Mouse (Mus musculus): ENCODE measurements around the gene Snrnp25.
"Not testable (repeated sequence)": the region's sequence is repeated elsewhere in the genome, so short reads cannot be mapped to it uniquely, and the experiment has no call there.

Snrnp25 gene

DNA sequence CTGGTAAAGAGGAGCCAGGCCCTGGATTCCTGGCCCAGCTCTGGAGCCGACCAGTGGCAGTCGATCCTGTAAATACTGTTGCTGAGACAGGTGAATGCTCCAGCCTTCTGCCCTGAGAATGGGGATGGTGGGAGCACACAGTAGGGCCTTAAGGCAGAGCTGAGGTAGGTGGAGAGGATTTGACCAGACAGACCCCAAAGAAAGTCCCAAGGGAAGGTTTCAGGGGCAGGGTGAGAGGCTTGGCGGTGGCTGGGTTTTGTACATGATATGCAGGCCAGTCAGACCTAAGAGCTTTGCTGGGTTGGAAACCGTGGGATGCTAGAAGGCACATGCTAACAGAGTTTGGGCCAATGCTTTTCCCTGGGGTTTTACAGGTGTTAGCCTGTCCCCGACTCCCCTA, 10.6 kb upstream of the Snrnp25 start:
- in situ Hi-C loops (cut with MboI) = no loop called here

DNA sequence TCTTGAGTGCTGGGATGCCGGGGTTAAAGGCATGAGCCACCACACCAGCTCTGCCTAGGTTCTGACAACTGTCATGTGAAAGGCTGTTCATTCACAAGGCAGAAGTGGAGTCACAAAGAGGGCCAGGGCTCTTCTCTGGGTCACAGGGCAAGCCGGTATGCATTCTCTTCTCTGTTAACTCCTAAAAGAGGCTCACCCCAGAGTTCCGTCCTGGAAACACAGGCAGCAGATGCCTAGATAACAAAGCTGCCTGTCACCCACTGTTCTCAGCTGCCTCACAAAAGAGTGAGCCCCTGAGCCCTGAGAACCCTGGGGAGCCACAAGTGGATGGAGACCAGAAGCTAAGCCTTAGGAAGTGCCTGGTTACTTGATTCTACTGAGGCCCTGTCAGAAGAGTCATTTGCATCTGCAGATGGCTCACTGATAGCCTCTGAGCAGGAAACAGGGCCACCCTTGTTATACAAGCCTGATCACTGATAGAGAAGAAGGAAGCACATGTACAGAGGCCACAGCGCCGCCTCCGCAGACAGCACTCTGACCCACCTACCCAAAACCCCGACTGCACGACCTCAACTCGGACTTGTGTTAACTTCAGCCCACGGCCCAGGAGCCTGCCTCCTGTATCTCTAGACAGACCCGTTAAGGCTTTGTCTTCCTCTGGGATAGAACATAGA, 9.2 kb upstream of the Snrnp25 start:
- in situ Hi-C loops (cut with MboI) = no loop called here

DNA sequence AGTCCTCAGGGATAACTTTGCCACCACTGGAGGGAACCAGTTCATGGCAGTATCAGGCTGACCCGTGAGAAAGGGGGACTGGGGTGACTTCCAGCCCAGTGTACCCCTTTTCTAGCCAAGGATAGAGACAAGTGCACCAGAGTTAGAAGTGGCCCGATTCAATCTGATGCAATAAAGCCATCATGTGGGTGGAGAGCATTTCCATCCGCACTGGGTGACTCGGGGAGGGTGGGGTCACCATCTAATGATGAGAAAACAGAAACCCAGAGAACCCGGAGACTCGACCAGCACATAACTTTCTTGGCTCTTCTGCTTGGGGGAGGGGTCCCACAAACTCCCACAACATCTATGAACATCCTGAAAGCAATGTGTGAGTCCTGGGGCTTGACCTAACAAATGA, 8.5 kb upstream of the Snrnp25 start:
- in situ Hi-C loops (cut with MboI) = no loop called here

DNA sequence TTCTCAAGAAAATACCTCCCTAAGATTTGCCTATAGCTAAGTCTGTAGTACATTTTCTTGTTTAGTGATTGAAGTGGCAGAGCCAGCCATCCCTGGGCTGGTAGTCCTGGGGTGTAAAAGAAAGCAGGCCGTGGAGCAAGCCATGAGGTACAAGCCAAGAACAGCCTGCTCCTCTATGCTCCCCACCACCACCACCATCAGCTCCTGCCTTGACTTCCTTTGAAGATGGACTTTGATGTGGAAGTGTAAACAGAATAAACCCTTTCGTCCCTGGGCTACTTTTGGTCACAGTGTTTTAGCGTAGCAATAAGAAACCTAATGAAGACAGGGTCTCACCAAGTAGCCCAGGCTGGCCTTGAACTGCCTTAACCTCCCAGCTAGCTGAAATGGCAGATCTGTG, 7.4 kb upstream of the Snrnp25 start:
- in situ Hi-C loops (cut with MboI) = no loop called here

DNA sequence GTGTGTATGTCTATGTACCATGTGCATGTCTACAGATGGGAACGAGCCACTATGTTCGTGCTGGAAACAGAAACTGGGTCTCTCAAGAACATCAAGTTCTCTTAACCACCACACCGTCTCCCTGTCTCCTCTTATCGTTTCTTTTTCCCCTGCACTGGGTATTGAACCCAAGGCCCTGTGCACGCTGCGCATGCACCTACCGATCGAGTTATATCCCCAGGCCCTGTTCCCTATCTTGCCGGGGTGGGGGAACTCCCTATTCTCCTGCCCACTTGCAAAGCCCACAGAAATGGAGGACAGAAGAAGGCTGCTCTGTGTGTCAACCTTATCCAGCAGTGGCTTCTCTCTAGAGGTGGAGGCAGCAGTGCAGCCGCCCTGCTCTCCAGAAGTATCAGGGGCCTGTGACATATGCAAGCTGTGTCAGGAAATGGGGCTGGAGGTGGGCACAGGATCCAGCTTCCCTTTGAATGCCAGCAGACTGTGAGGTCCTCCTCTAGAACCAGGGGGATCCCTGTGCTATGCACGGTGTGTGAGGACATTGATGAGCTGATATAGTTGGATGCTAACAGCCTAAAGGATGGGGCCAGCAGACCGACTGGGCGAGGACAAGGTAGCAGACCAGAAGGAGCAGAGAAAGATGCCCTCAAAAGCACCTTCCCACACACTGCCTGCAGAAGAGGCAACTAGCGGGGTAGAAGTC, 6.8 kb upstream of the Snrnp25 start:
- in situ Hi-C loops (cut with MboI) = no loop called here

DNA sequence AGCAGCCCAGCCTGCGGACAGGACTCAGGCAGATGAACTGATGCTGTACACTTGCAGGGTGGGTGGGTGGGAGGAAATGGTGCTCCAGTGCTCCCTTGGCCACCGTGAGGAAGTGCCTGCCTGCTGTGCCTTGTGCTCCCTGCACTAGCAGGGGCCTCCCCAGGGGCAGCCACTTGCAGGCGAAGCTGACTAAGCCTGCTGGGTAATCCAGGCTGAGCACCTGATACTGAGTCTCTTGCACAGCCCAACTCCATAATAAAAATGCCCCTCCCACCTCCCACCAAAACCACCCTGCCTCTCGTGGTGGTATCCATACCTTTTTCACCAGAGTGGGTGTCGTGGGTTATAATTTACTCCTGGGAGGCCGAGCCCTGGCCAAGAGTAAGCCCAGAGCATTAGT, 6.0 kb upstream of the Snrnp25 start:
- in situ Hi-C loops (cut with MboI) = no loop called here

DNA sequence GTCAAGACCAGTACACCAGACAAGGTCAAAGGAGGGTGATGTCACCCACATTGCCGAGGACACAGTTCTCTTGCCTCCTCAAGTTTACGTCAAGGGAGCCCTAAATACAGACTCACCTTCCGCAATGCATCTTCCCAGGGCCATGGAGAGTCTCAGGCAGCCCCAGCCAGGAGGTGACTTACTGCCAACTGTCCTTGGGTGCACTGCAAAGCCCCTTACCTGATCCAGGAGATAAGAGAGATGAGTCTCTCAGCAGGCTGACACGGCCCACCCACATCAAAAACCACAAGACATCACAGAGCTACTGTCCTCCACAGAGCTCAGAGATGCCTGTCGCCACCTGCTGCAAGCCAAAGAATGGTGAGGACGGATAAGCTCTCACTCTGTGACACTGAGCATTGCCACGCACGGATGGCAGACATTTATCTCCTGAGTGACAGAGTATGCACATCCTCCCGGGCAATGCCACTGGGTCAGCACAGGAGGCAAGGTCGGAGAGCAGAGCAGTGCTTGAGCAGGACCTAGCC, 5.1 kb upstream of the Snrnp25 start, which contains the start of gene Il9r:
TSS of gene Il9r (minus strand) at position 205 of the 527 bp plus-strand sequence.
- in situ Hi-C loops (cut with MboI) = no loop called here

DNA sequence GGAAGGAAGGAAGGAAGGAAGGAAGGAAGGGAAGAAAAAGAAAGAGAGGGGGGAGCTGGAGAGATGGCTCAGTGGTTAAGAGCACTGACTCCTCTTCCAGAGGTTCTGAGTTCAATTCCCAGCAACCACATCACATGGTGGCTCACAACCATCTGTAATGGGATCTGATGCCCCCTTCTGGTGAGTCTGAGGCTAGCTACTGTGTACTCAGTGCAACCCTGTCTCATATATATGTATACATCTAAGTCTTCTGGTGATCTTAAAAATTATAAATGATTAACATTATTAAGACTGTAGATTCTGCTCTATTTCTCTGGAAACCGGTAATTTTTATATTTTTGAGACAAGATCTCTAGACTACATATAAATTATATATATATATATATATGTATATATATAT, 4.2 kb upstream of the Snrnp25 start:
- in situ Hi-C loops (cut with MboI) = not testable (repeated sequence)

DNA sequence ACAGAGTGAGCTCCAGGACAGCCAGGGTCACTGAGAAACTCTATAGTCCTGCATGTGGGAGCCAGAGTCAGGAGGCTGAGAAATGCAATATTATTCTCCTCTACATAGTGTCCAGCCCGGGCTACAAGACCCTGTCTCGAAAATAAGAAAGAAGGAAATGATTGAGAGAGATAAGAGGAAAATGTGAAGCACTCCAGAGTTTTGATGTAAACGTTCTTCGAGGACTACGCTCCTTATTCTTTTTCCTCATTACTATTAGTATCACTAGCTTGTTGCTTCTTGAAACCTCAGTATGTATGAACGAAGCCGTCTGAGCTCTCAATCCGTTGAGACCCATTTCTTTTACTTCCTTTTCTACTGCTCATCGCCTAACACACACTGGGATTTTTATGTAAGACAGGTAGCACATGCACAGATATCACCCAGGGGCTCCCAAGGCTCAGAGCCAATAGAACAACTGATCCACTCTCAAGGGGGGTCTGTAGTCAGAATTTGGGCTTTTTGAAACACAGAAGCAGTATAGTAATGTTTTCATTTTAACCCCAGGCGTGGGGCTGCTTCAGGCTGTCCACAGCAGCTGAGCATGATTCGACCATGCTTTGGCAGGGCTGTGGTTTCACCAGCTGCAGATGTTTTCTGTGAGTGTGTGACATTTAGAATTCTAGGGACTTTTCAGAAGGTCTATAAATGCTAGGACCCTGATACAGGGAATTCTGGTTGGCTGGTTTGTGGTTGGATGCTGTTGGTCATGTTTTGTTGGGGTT, 3.1 kb upstream of the Snrnp25 start:
- in situ Hi-C loops (cut with MboI) = no loop called here

DNA sequence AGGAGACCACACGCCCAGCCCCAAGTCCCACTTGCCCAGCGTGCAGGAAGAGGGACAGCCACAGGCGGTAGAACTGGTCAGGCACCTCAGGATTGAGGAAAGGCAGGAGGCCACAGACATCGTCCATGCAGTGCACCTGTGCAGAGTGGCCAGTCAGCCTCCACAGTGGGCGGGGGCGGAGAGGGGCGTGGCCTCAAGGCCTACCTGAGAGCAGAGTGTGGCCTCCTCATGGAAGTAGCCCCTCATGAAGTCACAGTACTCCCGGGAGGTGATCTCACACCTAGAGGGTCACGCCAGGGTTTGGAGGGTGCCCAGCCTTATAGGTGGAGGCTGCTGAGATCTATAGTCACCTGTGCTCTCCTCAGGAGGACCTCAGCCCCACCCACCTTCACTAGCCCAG, 5.4 kb downstream of the Snrnp25 start:
- in situ Hi-C loops (cut with MboI) = no loop called here

DNA sequence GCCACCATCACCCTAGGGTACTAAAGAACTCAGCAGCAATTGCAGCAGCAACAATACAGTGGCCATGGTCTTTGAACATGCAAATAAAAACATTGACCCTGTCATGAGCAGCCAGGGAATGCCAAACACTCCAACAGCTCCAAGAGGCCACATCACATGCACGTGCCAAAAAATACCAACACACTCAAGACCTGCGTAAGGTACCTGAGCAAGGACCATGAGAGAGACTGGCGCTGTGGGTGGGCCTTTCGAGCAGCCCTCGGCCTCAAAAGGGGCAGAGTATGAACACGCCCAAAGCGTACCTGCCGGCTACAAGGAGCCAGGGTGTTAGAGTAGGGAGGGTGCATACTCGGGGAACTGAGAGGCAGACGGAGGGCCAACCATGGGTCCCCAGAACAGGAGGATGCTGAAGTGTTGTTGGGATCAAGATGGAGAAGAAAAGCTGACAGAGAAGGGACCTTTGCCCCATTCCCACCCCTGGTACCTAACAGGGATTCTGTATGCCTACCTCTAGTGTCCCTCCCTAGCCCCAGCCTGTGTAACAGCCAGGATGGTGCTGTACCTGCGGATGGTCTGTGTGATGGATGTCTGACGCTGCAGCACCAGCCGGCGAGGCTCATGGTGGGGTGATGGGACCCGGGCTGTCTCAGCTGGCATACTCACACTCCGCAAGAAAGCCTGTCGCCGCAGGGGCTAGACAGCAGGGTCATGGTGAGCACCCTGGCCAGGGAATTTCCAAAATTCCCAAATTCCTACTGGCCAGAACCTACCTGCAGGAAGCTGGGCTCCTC, 10.4 kb downstream of the Snrnp25 start:
- in situ Hi-C loops (cut with MboI) = no loop called here

DNA sequence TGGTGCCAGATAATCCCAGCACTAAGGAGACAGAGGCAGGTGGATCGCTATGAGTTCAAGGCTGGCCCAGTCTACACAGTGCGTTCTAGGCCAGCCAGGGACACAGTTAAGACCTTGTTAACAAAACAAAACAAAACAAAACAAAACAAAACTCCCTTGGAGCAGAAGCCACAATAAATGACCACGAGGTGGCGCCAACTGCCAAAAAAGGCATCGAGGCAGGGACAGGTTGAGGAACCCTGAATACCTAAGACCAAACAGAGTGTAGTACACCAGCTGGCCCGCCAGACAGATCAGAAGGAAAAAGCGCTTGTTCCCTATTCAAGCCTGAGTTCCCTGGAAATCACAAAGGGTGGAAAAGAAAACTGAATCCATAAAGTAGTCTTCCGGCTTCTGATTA, 11.6 kb downstream of the Snrnp25 start:
- in situ Hi-C loops (cut with MboI) = no loop called here

DNA sequence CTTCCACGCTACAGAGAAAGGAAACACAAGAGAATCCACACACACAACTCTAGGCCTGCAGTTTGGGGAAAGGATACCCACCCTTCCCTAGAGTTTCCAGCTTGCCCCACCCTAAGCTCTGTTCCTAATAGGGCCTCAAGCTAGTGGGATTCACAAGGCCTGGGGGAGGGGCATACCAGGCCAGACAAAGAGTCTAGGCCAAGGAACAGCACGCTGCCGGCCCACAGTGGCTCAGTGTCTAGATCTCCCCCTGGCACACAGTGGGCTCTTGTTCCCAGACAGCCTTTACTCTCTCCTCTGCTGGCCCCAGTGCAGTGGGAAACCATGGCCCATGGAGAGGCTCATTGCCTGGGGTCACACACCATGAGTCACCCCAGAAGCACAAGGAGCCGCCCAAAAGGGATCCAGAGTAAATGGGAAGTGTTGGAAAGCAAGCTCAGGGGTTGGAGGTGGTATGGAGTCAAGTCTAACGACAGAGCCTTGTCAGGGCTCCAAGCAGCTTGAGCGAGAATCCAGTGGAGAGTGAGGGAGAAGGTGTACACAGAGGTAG, 13.4 kb downstream of the Snrnp25 start:
- in situ Hi-C loops (cut with MboI) = no loop called here

DNA sequence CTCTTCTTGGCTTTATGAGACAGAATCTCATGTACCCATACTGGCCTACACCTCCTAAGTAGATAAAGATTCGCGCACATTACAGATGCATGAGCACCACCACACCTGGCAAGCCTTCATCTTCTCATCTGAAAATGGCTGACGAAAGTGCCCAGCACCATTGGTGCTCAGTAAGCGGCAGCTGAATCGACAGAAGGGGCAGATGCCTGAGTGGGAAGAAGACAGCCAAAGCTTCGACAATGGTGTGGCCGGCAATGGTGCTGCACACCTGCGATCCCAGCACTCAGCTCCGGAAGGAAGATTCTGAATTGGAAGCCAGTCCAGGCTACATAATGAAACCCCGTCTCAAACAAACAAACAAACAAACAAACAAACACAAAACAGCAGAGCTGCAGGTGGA, 14.1 kb downstream of the Snrnp25 start:
- in situ Hi-C loops (cut with MboI) = no loop called here

DNA sequence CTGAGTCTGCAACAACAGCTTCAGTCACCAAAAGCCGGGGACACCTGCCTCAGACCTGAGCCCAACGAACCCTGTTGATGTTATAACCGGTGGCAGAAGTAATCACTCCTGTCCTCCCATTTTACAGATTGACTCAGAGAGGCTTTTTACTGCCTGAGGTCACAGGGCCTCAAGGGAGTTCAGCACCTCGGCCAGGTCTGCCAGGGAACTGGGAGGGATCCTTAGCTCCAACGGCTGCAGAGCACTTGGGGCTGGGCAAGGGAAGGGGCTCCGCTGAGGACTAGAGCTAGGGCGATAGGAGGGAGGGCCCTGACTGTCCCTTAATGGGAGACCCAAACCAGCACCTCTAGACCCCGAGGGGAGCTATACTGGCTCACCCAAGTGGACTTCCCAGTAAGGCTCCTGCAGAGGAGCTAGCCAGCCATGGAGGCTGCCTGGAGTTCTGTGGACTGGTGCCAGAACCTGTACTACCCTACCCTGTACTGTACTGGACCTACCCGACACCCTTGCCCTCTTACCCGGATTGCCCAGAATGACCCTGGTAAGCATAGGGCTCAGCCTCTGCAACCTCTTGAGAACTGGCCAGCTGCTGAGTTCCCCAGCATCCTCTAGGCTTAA, 15.5 kb downstream of the Snrnp25 start:
- in situ Hi-C loops (cut with MboI) = no loop called here

DNA sequence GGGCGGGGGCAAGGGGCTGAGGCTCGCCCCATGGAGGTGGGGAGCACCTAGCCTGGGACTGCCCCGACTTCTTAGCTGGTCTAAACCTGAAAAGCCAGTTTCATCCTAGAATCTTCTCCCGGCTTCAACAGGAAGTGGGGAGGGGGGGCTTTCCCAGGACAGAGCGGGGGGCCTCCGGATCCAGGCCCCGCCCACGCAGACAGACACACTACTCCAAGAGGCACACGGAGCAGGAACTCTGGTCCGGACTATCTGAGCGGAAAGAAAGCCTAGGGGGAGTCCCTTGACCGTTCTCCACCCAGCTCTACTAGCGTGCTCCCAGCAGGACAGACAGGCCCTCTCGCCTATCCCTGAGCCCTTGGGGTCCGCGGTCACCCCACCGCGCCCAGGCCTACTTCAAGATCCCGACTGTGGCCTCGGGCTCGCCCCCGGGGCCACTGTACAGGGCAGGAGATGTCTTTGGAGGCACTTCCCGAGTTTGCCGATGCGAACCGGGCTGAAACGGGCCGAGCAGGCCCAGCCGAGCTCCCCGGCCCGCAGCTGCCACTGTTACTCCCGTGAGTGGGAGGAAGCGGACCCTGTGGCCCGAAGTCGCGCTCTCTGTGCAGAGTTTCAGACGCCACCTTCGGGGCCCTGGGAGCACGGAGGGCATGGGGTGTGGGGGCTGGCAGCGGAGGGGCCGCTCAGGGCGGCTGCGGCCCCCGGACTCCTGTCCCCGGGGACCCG, 16.2 kb downstream of the Snrnp25 start:
- in situ Hi-C loops (cut with MboI) = no loop called here

DNA sequence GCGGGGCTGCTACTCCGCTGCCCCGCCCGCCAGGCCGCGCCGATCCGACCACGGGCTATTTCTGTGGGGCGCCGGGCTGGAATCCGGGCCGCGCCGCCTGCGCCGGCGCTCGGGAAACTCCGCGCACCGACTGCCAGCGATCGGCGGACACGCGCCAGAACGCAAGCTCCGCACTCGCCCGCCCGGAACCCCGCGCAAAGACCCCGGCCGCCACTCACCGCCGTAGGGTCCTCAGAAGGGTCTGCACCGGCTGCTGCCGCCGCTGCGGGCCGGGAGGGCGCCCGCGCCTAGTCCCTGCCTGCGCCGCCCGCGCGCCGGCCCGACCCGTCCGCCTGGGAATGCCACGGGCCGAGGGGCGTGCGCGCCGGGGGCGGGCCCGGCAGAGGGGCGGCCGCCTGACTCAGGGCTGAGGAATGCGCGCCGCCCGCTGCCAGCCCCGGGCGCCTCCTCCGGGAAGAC, 16.8 kb downstream of the Snrnp25 start, which contains the start of gene Rhbdf1:
TSS of gene Rhbdf1 (minus strand) at position 350 of the 459 bp plus-strand sequence.
- in situ Hi-C loops (cut with MboI) = no loop called here

DNA sequence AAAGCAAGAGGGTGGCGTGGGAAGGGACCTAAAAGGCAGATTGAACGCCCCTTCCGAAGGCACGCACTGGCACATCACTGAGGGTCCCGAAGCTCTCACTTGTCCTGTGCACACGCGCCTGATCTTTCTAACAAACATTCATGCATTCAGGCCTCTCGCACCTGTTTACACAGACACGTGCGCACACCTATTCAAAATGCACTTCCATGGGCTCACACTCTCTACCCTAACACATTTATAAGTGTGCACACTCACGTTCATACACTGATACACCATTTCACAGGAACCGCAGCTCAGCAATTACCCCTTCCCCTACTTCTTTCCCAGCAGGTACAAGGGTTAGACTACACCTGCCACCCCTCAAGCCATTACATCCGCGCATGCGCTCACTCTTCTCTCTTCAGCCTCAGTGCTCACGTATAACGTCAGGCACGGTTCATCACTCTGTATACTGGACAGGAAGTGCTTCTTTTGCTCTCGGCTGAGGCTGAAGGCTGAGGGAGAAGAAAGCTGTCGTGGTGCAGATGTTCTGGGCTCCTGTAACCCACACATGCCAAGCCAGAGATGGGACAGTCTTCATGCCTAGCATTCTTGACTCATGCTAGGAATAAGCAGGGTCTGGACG, 17.5 kb downstream of the Snrnp25 start:
- in situ Hi-C loops (cut with MboI) = no loop called here

DNA sequence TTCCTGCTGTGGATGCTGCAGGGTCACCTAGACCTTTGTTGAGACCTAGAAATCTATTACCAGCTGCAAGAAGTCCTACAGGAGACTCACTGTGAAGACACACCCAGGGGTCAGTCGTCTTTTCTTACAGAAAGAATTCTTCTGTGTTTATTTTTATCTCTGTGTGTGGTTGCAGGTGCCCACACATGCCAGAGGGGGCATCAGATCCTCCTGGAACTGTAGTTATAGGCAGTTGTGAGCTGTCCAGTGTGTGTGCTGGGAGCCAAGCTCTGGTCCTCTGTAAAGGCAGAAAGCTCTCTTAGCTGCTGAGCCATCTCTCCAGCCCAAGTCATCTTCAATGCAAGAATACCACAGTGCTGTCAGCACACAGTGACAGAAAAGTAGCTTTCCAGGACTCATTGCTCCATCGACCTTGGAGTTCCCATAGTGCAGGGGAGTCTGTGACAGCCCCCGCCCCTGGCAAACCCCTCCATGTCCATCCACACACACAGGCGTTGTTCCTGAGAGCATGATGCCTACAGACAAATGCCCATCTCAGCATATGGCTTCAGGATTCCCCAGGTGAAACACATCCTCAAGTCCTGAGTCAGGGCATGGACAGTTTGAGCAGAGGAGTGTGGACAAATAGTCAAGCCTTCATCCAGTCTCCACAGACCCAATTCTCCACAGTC, 18.2 kb downstream of the Snrnp25 start:
- in situ Hi-C loops (cut with MboI) = no loop called here

Data from mature B cell (primary cell).